Mouse (Mus musculus): ENCODE results near the gene 4930512M02Rik. TPM values are rescaled to one million over a fixed set of nuclear protein-coding genes. Genes with fewer than 3 reads are reported as not detected.

4930512M02Rik gene
- total and polyA plus RNA-seq, 3 experiments, result not detected

GRCm38 (mm10) chr11:11564266-11565044 is 63.2 kb downstream of the 4930512M02Rik start:
- Histone ChIP-seq H3K9me3 (replicated peaks; ENCODE audit: low read length) (no peaks in the 10 kb centered on the region), H3K4me3 (replicated peaks in 1 of 3; ENCODE audit: low read depth in 2 of 3, low read length in 2 of 3, poor library complexity in 1 of 3) (no peak overlapping the region), H3K79me2 (replicated peaks; ENCODE audit: control insufficient read depth, extremely low read depth, insufficient read depth, poor library complexity, severe bottlenecking) (peaks cover 2% of the 10 kb centered on the region; the same call in 1 of the 2 replicates), H3K27ac (ENCODE audit: insufficient read depth, low read depth) (peak overlapping the region; percentile 34), H3K4me2 (ENCODE audit: insufficient read depth, low read depth, poor library complexity, severe bottlenecking) (no peak overlapping the region), H3K9ac (ENCODE audit: insufficient read depth, low read depth) (no peak overlapping the region), H3K36me3 (replicated peaks in 1 of 2; ENCODE audit: control insufficient read depth in 1 of 2, insufficient read depth in 1 of 2, low read length in 1 of 2) (peaks cover 13 to 57% of the 10 kb centered on the region in 2 experiments), H3K27me3 (replicated peaks) (no peaks in the 10 kb centered on the region), H3K4me1 (ENCODE audit: control insufficient read depth in 1 of 2, insufficient read depth in 2 of 2) (peaks cover 37 to 93% of the 10 kb centered on the region in 2 experiments)
- in situ Hi-C loops (cut with MboI; ENCODE audit: low pct_ligation_motif_present, low pct_unique_long_range_greater_than_20kb, low sequenced_read_pairs) (loop anchor here (10.0 kb wide), 1 partner anchor 120 kb away; the partner anchor contains the start of gene Ikzf1), dilution Hi-C loops (cut with MboI; ENCODE audit: extremely low pct_ligation_motif_present, extremely low pct_unique_long_range_greater_than_20kb, low sequenced_read_pairs) (no loop called here)
- DNase-seq (ENCODE audit: extremely low read depth), result peak; percentile 88
- TF ChIP-seq MAFK (IDR thresholded peaks at IDR 0.05; ENCODE audit: insufficient replicate concordance, low read length), result no peak
- peak; percentile 59; the same call in 1 of the 2 replicates for TF ChIP-seq EP300 (IDR thresholded peaks at IDR 0.05; ENCODE audit: low read length)
- no peak for TF ChIP-seq SIN3A (IDR thresholded peaks at IDR 0.05; ENCODE audit: low read length)
- no peak for TF ChIP-seq POLR2AphosphoS2 (IDR thresholded peaks at IDR 0.05; ENCODE audit: low read depth, low read length)
- no peak for TF ChIP-seq ZMIZ1 (IDR thresholded peaks at IDR 0.05; ENCODE audit: low read depth, low read length)
- no peak for TF ChIP-seq NELFE (IDR thresholded peaks at IDR 0.05; ENCODE audit: low read depth, low read length)
- TF ChIP-seq IRF4 (IDR thresholded peaks at IDR 0.05; ENCODE audit: low read depth, low read length), result no peak
- peak; percentile 44 for TF ChIP-seq RAD21 (IDR thresholded peaks at IDR 0.05; ENCODE audit: low read depth, low read length)
- TF ChIP-seq TCF12 (IDR thresholded peaks at IDR 0.05; ENCODE audit: low read depth, low read length), result peak; percentile 36; the same call in 1 of the 2 replicates
- TF ChIP-seq JUN (IDR thresholded peaks at IDR 0.05; ENCODE audit: insufficient read depth, low read depth, low read length), result no peak
- TF ChIP-seq MEF2A (IDR thresholded peaks at IDR 0.05; ENCODE audit: borderline replicate concordance, low read depth, low read length), result no peak
- no peak for TF ChIP-seq PAX5 (IDR thresholded peaks at IDR 0.05; ENCODE audit: low read length)
- TF ChIP-seq MAZ (IDR thresholded peaks at IDR 0.05; ENCODE audit: low read depth, low read length), result no peak
- no peak for TF ChIP-seq E2F4 (IDR thresholded peaks at IDR 0.05; ENCODE audit: insufficient replicate concordance, low read depth, low read length)
- TF ChIP-seq RCOR1 (conservative IDR thresholded peaks at IDR 0.05; ENCODE audit: low read depth, low read length), result no peak
- no peak for TF ChIP-seq USF1 (IDR thresholded peaks at IDR 0.05; ENCODE audit: low read depth, low read length)
- TF ChIP-seq HCFC1 (IDR thresholded peaks at IDR 0.05; ENCODE audit: low read depth, low read length), result no peak
- no peak for TF ChIP-seq TBP (conservative IDR thresholded peaks at IDR 0.05; ENCODE audit: low read depth, low read length)
- TF ChIP-seq ELF1 (IDR thresholded peaks at IDR 0.05; ENCODE audit: low read depth, low read length), result peak; percentile 10; the same call in 1 of the 2 replicates
- TF ChIP-seq GABPA (IDR thresholded peaks at IDR 0.05; ENCODE audit: insufficient replicate concordance, low read depth, low read length), result no peak
- TF ChIP-seq BHLHE40 (IDR thresholded peaks at IDR 0.05; ENCODE audit: low read depth, low read length), result no peak
- no peak for TF ChIP-seq MAX (IDR thresholded peaks at IDR 0.05; ENCODE audit: low read length)
- TF ChIP-seq MYC (IDR thresholded peaks at IDR 0.05; ENCODE audit: low read depth, low read length), result no peak
- TF ChIP-seq CHD2 (IDR thresholded peaks at IDR 0.05; ENCODE audit: low read length), result 0 out of 2 replicates have a peak, but pooled peaks have one; percentile 11
- no peak for TF ChIP-seq MXI1 (IDR thresholded peaks at IDR 0.05; ENCODE audit: low read depth, low read length)
- TF ChIP-seq ZC3H11A (IDR thresholded peaks at IDR 0.05; ENCODE audit: low read depth, low read length), result no peak
- TF ChIP-seq UBTF (IDR thresholded peaks at IDR 0.05; ENCODE audit: low read depth, low read length), result no peak
- no peak for TF ChIP-seq NRF1 (IDR thresholded peaks at IDR 0.05; ENCODE audit: low read depth, low read length)
- peak; percentile 43; the same call in 1 of the 2 replicates for TF ChIP-seq ETS1 (conservative IDR thresholded peaks at IDR 0.05; ENCODE audit: low read depth, low read length)
- TF ChIP-seq USF2 (conservative IDR thresholded peaks at IDR 0.05; ENCODE audit: low read depth, low read length), result no peak
- no peak for TF ChIP-seq ZNF384 (IDR thresholded peaks at IDR 0.05; ENCODE audit: low read depth, low read length)
- no peak for TF ChIP-seq JUND (conservative IDR thresholded peaks at IDR 0.05; ENCODE audit: low read depth, low read length)
- TF ChIP-seq ZKSCAN1 (IDR thresholded peaks at IDR 0.05; ENCODE audit: borderline replicate concordance, low read depth, low read length), result no peak
- no peak for TF ChIP-seq CHD1 (IDR thresholded peaks at IDR 0.05; ENCODE audit: low read depth, low read length)
- TF ChIP-seq CTCF (conservative IDR thresholded peaks at IDR 0.05 in 1 of 2, IDR thresholded peaks at IDR 0.05 in 1 of 2; ENCODE audit: low read depth in 2 of 2, low read length in 2 of 2), result peak in 1 of 2 experiments; percentile 35; a peak in 2 of 4 replicates
- TF ChIP-seq SMC3 (IDR thresholded peaks at IDR 0.05; ENCODE audit: low read depth, low read length), result peak; percentile 15; the same call in 1 of the 2 replicates
- no peak; the same call in 1 of the 2 replicates for TF ChIP-seq POLR2A (IDR thresholded peaks at IDR 0.05; ENCODE audit: low read depth, low read length)
- TF ChIP-seq KAT2A (IDR thresholded peaks at IDR 0.05; ENCODE audit: insufficient replicate concordance, low read length), result no peak

Measured in CH12.LX (cell line).